Mouse (Mus musculus) stomach, postnatal 0 days (tissue): ENCODE results near the gene C1qbp. TPM values are rescaled to one million over a fixed set of nuclear protein-coding genes. Genes with fewer than 3 reads are reported as not detected.

Experiments
- ATAC-seq: fragments of 200-750 bp; cut with Nextera tagmentation; 2 replicates; pipeline ENCODE4 v1.8.0; 2017; ENCODE audit not compliant: low FRiP score, low TSS enrichment
- DNase-seq: peaks from one replicate; pipeline ENCODE4 v3.0.0-alpha.2; 2016; ENCODE audit warnings: low spot score
- H3K27ac ChIP-seq: fragments of 300-500 bp; sonication (generic); replicated peaks from 2 replicates; pipeline ENCODE4 v1.5.1; 2014; ENCODE audit warnings: mild to moderate bottlenecking, control low read depth
- H3K27me3 ChIP-seq: fragments of 300-500 bp; sonication (generic); 2 replicates; pipeline ENCODE4 v1.6.1; 2014; ENCODE audit warnings: low read length; ENCODE audit not compliant: control insufficient read depth, insufficient read depth
- H3K36me3 ChIP-seq: fragments of 300-500 bp; sonication (generic); 2 replicates; pipeline ENCODE4 v1.6.1; 2014; ENCODE audit warnings: low read length, mixed read lengths; ENCODE audit not compliant: control insufficient read depth, insufficient read depth
- H3K4me1 ChIP-seq: fragments of 300-500 bp; sonication (generic); replicated peaks from 2 replicates; pipeline ENCODE4 v1.6.1; 2014; ENCODE audit warnings: antibody characterized with exemption; ENCODE audit not compliant: control insufficient read depth, insufficient read depth
- H3K4me2 ChIP-seq: fragments of 300-500 bp; sonication (generic); replicated peaks from 2 replicates; pipeline ENCODE4 v1.6.1; 2014; ENCODE audit warnings: low read depth, mild to moderate bottlenecking, control low read depth, moderate library complexity
- H3K4me3 ChIP-seq: fragments of 300-500 bp; sonication (generic); 2 replicates; pipeline ENCODE4 v1.5.1; 2014; ENCODE audit warnings: low read depth, low read length, control low read depth
- H3K9ac ChIP-seq: fragments of 300-500 bp; sonication (generic); 2 replicates; pipeline ENCODE4 v1.6.1; 2014; ENCODE audit warnings: mild to moderate bottlenecking, low read length, control low read depth, mixed read lengths
- H3K9me3 ChIP-seq: fragments of 300-500 bp; sonication (generic); 2 replicates; pipeline ENCODE4 v1.6.1; 2016; ENCODE audit warnings: low read length; ENCODE audit not compliant: control insufficient read depth
- CTCF ChIP-seq: IDR thresholded peaks from 2 replicates; pipeline ENCODE4 v1.5.1; 2016; ENCODE audit warnings: antibody characterized with exemption, low read depth, mild to moderate bottlenecking, moderate library complexity
- EP300 ChIP-seq: optimal IDR thresholded peaks from 2 replicates; pipeline ENCODE3; 2016; ENCODE audit warnings: antibody characterized with exemption
- WGBS: fragments of 180-500 bp; shearing (Covaris S2); extraction: QIAGEN DNeasy Blood & Tissue Kit; methylation state at CpG from one replicate; pipeline ENCODE4 v1.1.7; 2014; 5-methylcytosine and 5-hydroxymethylcytosine counted together
- polyA plus RNA-seq: library from polyadenylated mRNA; unstranded; fragments of >200 nt; fragmentation: Nextera tagmentation; extraction: Ambion mirVana; gene quantifications from 2 replicates; pipeline ENCODE4 v1.2.1, GENCODE M21; 2015

Gene C1qbp
- 168 and 175 TPM in 2 replicates for polyA plus RNA-seq

DNA sequence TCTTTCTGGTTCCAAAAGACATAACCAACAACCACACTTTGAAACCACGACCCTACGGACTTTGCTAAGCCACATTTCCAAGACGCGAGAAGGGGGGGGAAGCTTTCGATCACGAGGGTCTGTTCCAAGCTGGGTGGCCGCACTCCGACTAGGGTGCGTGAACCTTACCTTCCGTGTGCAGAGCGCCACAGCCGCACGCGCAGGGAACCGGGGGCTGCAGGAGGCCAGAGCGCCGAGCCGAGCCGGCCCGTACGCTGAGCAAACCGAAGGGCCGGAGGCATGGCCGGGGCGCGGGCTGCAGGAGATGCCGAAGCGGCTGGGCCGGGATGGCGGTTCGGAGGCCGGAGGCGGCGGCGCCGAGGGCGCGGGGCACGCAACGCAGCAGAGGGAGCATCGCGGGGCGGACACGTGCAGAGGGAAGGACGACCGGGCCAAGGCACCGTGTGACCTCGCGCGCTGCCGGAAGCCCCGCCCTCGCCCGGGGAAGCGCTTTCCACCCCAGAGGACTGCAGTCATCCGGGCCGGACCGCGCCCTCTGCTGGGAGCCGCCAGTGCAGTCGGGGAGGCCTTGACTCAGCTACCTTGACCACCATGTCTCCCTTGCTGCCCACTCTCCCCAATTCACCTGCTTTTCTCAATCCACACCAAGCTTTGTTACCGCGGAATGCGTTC, at the start of gene C1qbp:
C1qbp (minus strand) TSS at position 470 of the 672 bp plus-strand sequence.
- H3K36me3 ChIP-seq, result peaks cover 24% of the 10 kb centered on the region
- DNase-seq (peak; percentile 95), ATAC-seq (peak; percentile 96)
- H3K9me3 ChIP-seq, result no peaks in the 10 kb centered on the region
- peak within 1 kb of the TSS; percentile 69; the same call in 1 of the 2 replicates for H3K27ac ChIP-seq
- peak within 1 kb of the TSS; percentile 91 for H3K9ac ChIP-seq
- WGBS, result under 1% methylated on average over 47 of the region's 64 CpGs
- H3K4me2 ChIP-seq, result peak within 1 kb of the TSS; percentile 77
- H3K27me3 ChIP-seq, result no peaks in the 10 kb centered on the region
- TF ChIP-seq EP300 (no peak), CTCF (peak; percentile 97)
- H3K4me1 ChIP-seq, result no peaks in the 10 kb centered on the region
- peak within 1 kb of the TSS; percentile 93 for H3K4me3 ChIP-seq

DNA sequence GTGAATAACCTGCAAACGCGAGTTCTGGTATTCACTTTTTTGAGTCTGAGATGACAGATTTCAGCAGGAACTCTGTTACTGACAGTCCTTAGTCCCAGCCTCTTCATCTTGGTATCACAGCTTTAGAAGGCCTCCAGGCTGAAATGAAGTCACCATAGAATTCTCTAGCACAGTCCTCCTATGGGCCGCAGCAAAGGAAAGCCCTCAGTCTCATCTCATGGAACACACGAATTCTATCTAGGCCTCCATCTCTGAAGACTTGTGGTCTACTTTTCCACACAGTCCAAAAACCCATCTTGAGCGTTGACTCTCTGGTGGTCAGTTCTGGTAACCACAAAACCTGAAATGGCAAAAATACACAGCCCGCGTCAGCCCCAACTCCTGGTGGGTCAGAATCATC, 49.2 kb upstream of the C1qbp start:
- ATAC-seq, result no peak
- Histone ChIP-seq H3K27ac (no peak overlapping the region), H3K9me3 (no peaks in the 10 kb centered on the region), H3K4me1 (no peaks in the 10 kb centered on the region), H3K9ac (peak overlapping the region; percentile 32; the same call in 1 of the 2 replicates), H3K4me3 (peak overlapping the region; percentile 50; the same call in 1 of the 2 replicates), H3K36me3 (peaks cover 2% of the 10 kb centered on the region; the same call in 1 of the 2 replicates), H3K4me2 (peak overlapping the region; percentile 74), H3K27me3 (no peaks in the 10 kb centered on the region)
- WGBS, result 55% methylated on average over 7 of the region's 7 CpGs
- DNase-seq, result no peak
- TF ChIP-seq EP300 (no peak), CTCF (no peak)

DNA sequence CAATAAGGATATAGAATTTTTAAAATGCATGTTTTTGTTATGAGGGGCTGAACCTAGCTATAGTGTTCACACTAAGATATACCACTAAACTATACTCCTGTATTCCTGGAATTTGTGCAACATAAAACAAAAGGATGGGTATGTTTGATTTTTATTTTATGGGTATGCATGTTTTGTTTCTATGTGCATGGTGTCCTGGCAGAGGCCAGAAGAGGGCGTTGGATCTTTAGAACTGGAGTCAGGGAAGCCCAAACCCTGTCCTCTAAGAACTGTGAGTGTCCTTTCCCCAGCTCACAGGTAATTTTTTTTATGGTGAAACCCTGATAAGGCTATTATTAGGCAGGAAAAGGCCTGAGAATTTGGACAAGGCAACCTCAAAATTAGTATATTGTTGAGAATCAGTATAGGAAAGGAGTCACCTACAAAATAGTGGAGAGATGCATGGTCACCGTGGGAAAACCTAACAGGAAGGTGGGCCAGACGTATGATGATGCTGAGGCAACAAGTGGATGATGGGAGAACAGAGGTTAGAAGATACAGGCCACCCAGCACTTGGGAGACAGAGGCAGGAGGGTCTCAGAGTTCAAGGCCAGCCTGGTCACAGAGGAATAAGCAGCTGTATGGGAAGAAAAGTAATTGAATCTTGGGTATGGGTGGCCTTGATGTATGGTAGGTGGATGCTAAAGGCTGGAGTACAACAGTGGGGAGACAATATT, 46.7 kb upstream of the C1qbp start:
- 76% methylated on average over 3 of the region's 3 CpGs for WGBS
- TF ChIP-seq CTCF, result peak; percentile 30; the same call in 1 of the 2 replicates
- no peak for TF ChIP-seq EP300
- no peak for DNase-seq
- Histone ChIP-seq H3K27me3 (no peaks in the 10 kb centered on the region), H3K9ac (no peak overlapping the region), H3K4me1 (no peaks in the 10 kb centered on the region), H3K4me2 (no peak overlapping the region), H3K36me3 (peaks cover 12% of the 10 kb centered on the region; the same call in 1 of the 2 replicates), H3K9me3 (no peaks in the 10 kb centered on the region), H3K4me3 (no peak overlapping the region), H3K27ac (no peak overlapping the region)
- ATAC-seq, result no peak

DNA sequence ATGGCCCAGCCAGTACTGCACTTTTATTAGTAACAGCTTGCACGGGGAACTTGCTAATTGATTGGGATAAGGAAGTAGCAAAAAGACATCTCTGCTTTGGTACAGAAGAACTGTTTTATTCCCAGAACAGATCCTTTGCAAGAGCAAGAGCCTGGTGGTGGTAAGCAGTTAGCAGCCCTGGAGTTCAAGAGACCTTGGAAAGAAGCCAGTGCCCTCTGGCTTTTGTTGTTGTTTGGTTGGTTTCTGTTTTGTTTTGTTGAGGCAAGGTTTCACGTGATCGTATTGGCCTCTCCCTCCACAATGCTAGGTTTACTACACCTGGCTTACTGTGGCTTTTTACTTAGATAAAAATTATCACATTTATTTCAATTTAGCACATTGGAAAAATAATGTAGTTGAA, 45.5 kb upstream of the C1qbp start:
- WGBS, result 71% methylated on average over 3 of the region's 3 CpGs
- Histone ChIP-seq H3K27me3 (no peaks in the 10 kb centered on the region), H3K9me3 (no peaks in the 10 kb centered on the region), H3K4me1 (no peaks in the 10 kb centered on the region), H3K9ac (no peak overlapping the region), H3K27ac (no peak overlapping the region), H3K4me3 (no peak overlapping the region), H3K36me3 (peaks cover 12% of the 10 kb centered on the region; the same call in 1 of the 2 replicates), H3K4me2 (no peak overlapping the region)
- ATAC-seq, result no peak
- TF ChIP-seq EP300 (no peak), CTCF (no peak)
- DNase-seq, result no peak

DNA sequence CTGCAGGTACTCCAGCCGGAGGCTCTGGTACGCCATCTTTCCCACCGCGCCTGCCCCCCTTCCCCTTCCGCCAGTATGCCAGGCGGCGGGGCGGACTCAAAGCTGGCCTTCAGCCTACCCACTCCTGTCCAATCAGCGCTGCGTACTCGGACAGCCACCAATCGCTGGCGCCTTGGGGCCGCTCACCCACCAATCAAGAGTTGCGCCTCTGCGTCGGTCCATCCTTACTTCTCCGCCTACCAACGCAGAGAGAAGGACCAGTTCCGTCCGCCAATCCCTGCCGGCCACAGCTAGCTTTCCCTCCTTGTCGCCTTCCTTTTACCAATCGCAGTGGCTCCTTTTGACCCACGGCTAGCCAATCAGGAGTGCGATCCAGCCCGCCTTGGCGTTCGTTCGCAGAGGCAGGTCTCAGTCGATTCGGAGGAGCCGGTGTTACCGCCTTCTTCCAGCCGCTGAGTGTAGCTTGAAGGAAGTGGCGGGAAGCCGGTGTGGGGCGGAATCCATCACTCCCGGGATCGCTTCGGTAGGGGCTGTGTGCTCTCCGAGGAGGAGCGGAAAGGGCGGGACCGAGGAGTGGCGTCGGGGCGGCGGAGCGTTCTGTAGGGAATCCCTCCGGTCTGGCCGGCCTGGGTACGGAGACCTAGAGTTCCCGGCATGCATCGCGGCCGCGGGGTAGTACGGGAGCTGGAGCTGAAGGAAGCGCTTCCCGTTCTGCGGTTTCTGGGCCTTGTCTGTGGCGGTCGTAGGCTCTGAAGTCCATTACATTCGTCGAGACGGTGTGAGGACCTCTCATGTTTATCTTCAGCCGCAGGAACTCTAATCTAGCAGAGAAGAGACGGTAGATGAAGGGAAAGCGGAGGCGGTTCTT, 36.6 kb upstream of the C1qbp start, which contains the start of the genes Mis12 and Derl2:
Mis12 (plus strand) TSS at position 411 of the 868 bp plus-strand sequence.
Derl2 (minus strand) TSS at position 641 of the 868 bp plus-strand sequence.
- Histone ChIP-seq H3K4me2 (peak within 1 kb of the TSS; percentile 77), H3K4me3 (peak within 1 kb of the TSS; percentile 94), H3K9ac (peak within 1 kb of the TSS; percentile 89), H3K4me1 (0 out of 2 replicates have a peak, but pooled peaks cover 4% of the 10 kb centered on the region), H3K9me3 (no peaks in the 10 kb centered on the region), H3K27me3 (no peaks in the 10 kb centered on the region), H3K36me3 (no peaks in the 10 kb centered on the region), H3K27ac (peak within 1 kb of the TSS; percentile 89)
- WGBS, result under 1% methylated on average over 67 of the region's 71 CpGs
- peak; percentile 100 for ATAC-seq
- peak; percentile 98 for DNase-seq
- TF ChIP-seq EP300 (peak; percentile 89), CTCF (peak; percentile 0; the same call in 1 of the 2 replicates)
